Mouse (Mus musculus): ENCODE results near the gene Rsph6a. TPM values are rescaled to one million over a fixed set of nuclear protein-coding genes. Genes with fewer than 3 reads are reported as not detected.

The Rsph6a gene
- polyA plus RNA-seq, 1 experiment from 2014 or later: not detected

DNA sequence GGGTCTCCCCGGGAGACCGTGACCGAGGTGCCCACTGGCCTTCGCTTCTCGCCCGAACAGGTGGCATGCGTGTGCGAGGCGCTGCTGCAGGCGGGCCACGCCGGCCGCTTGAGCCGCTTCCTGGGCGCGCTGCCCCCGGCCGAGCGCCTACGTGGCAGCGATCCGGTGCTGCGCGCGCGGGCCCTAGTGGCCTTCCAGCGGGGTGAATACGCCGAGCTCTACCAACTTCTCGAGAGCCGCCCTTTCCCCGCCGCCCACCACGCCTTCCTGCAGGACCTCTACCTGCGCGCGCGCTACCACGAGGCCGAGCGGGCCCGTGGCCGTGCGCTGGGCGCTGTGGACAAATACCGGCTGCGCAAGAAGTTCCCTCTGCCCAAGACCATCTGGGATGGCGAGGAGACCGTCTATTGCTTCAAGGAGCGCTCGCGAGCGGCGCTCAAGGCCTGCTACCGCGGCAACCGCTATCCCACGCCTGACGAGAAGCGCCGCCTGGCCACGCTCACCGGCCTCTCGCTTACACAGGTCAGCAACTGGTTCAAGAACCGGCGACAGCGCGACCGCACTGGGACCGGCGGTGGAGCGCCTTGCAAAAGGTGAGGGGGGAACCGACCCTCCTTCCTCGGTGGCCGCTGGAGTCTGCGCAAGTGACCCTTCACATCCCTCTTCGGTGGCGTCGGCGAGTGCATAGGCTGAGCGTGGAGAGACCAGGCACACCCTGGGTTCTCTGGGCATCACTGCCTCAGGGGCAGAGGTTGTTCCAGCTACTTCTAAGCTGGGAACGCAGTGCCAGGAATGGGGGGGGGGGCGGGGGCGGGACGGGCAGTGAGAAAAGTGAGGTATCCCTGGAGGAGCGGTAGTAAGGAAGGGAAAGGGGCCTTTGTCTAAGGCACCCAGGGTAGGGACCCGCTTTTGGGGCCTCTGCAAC lies 40.6 kb downstream of the Rsph6a start:
- Histone ChIP-seq H3K4me1 (ENCODE audit: control insufficient read depth in 2 of 2, insufficient read depth in 2 of 2, low read length in 2 of 2) (peaks cover 30 to 45% of the 10 kb centered on the region in 2 experiments), H3K36me3 (ENCODE audit: control insufficient read depth, insufficient read depth, low read length) (peaks cover 39% of the 10 kb centered on the region), H3K9ac (ENCODE audit: low read length) (peak overlapping the region; percentile 96), H3K4me3 (ENCODE audit: control insufficient read depth in 1 of 2, insufficient read depth in 1 of 2, low read depth in 1 of 2, low read length in 2 of 2) (peak overlapping the region; percentile 79 to 89), H3K9me3 (ENCODE audit: control insufficient read depth, low read length) (no peaks in the 10 kb centered on the region), H3K4me2 (ENCODE audit: low read length) (peak overlapping the region; percentile 87), H3K27ac (replicated peaks in 1 of 2; ENCODE audit: control insufficient read depth in 1 of 2, insufficient read depth in 1 of 2, low read depth in 2 of 2, low read length in 2 of 2) (peak overlapping the region; percentile 92 to 100), H3K27me3 (ENCODE audit: control insufficient read depth, insufficient read depth, low read length) (no peaks in the 10 kb centered on the region)
- ATAC-seq (ENCODE audit: insufficient number of reproducible peaks, insufficient read depth, low FRiP score, low read depth): no peak
- WGBS: under 1% methylated on average over 69 of the region's 87 CpGs

DNA sequence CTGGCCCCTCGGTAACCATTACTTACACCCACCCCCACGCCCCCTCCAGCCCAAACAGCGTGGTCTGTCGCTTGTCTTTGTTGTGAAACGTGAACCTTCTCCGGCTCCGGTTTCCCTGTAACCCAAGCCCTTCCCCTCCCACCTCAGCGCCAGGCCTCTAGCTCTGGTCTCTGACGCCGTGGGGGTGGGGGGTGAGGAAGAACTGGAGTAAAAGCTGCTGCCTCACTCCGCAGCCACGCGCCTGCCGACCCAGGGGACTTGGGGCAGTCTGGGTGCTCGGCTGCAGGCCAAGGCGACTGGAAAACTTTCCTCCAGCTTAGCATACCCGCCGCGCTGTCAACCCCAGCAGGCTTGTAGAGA lies 41.2 kb downstream of the Rsph6a start:
- ATAC-seq (ENCODE audit: insufficient number of reproducible peaks, insufficient read depth, low FRiP score, low read depth): no peak
- WGBS: under 1% methylated on average over 18 of the region's 19 CpGs
- peaks cover 30 to 45% of the 10 kb centered on the region in 2 experiments for H3K4me1 ChIP-seq (ENCODE audit: control insufficient read depth in 2 of 2, insufficient read depth in 2 of 2, low read length in 2 of 2)

GRCm38 (mm10) chr7:19096421-19096976 lies 42.0 kb downstream of the Rsph6a start:
- peak overlapping the region; percentile 96 for H3K9ac ChIP-seq (ENCODE audit: low read length)
- H3K4me3 ChIP-seq (ENCODE audit: control insufficient read depth in 1 of 2, insufficient read depth in 1 of 2, low read depth in 1 of 2, low read length in 2 of 2): peak overlapping the region; percentile 79 to 89
- H3K4me1 ChIP-seq (ENCODE audit: control insufficient read depth in 2 of 2, insufficient read depth in 2 of 2, low read length in 2 of 2): peaks cover 30 to 45% of the 10 kb centered on the region in 2 experiments
- no peaks in the 10 kb centered on the region for H3K9me3 ChIP-seq (ENCODE audit: control insufficient read depth, low read length)
- H3K36me3 ChIP-seq (ENCODE audit: control insufficient read depth, insufficient read depth, low read length): peaks cover 28% of the 10 kb centered on the region
- ATAC-seq (ENCODE audit: insufficient number of reproducible peaks, insufficient read depth, low FRiP score, low read depth): no peak
- WGBS: 41% methylated on average over 5 of the region's 5 CpGs
- peak overlapping the region; percentile 87 for H3K4me2 ChIP-seq (ENCODE audit: low read length)
- no peaks in the 10 kb centered on the region for H3K27me3 ChIP-seq (ENCODE audit: control insufficient read depth, insufficient read depth, low read length)
- peak overlapping the region; percentile 92 to 100 for H3K27ac ChIP-seq (replicated peaks in 1 of 2; ENCODE audit: control insufficient read depth in 1 of 2, insufficient read depth in 1 of 2, low read depth in 2 of 2, low read length in 2 of 2)

More for the DNA sequence above, 41.2 kb downstream of the Rsph6a start:
- no peaks in the 10 kb centered on the region for H3K9me3 ChIP-seq (ENCODE audit: control insufficient read depth, low read length)
- no peaks in the 10 kb centered on the region for H3K27me3 ChIP-seq (ENCODE audit: control insufficient read depth, insufficient read depth, low read length)
- H3K36me3 ChIP-seq (ENCODE audit: control insufficient read depth, insufficient read depth, low read length): peaks cover 33% of the 10 kb centered on the region
- H3K4me2 ChIP-seq (ENCODE audit: low read length): peak overlapping the region; percentile 87
- peak overlapping the region; percentile 79 to 89 for H3K4me3 ChIP-seq (ENCODE audit: control insufficient read depth in 1 of 2, insufficient read depth in 1 of 2, low read depth in 1 of 2, low read length in 2 of 2)
- H3K27ac ChIP-seq (replicated peaks in 1 of 2; ENCODE audit: control insufficient read depth in 1 of 2, insufficient read depth in 1 of 2, low read depth in 2 of 2, low read length in 2 of 2): peak overlapping the region; percentile 92 to 100
- H3K9ac ChIP-seq (ENCODE audit: low read length): peak overlapping the region; percentile 96

- WGBS: 38% methylated on average over 2 of the region's 2 CpGs
- H3K27ac ChIP-seq (replicated peaks in 1 of 2; ENCODE audit: control insufficient read depth in 1 of 2, insufficient read depth in 1 of 2, low read depth in 2 of 2, low read length in 2 of 2): no peak overlapping the region
- H3K4me3 ChIP-seq (ENCODE audit: control insufficient read depth in 1 of 2, insufficient read depth in 1 of 2, low read depth in 1 of 2, low read length in 2 of 2): no peak overlapping the region
Observed at GRCm38 (mm10) chr7:19097217-19097616, 42.7 kb downstream of the Rsph6a start.

DNA sequence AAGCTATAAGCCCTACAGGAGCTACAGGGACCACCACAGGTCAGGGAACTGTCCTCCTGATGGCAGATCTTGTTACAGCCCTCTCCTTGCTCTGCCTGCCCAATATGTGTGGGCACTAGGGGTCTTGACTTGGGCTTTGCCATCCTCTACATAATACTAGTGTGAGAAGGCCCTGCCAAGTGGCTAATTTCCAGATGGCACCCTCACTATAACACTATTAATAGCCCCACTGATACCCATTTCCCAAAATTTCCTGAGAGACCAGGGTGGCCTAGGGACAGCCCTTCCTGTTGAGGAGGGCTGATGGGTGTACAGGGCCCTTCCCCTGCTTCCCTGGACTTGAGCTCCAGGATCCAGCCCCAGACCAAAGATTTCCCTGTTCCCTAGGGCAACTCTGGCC lies 43.4 kb downstream of the Rsph6a start:
- Histone ChIP-seq H3K9me3 (ENCODE audit: control insufficient read depth, low read length) (0 out of 2 replicates have a peak, but pooled peaks cover 2% of the 10 kb centered on the region), H3K27me3 (ENCODE audit: control insufficient read depth, insufficient read depth, low read length) (no peaks in the 10 kb centered on the region), H3K4me2 (ENCODE audit: low read length) (no peak overlapping the region), H3K36me3 (ENCODE audit: control insufficient read depth, insufficient read depth, low read length) (peaks cover 23% of the 10 kb centered on the region), H3K27ac (replicated peaks in 1 of 2; ENCODE audit: control insufficient read depth in 1 of 2, insufficient read depth in 1 of 2, low read depth in 2 of 2, low read length in 2 of 2) (no peak overlapping the region), H3K4me1 (ENCODE audit: control insufficient read depth in 2 of 2, insufficient read depth in 2 of 2, low read length in 2 of 2) (peaks cover 18 to 32% of the 10 kb centered on the region in 2 experiments), H3K9ac (ENCODE audit: low read length) (no peak overlapping the region), H3K4me3 (ENCODE audit: control insufficient read depth in 1 of 2, insufficient read depth in 1 of 2, low read depth in 1 of 2, low read length in 2 of 2) (no peak overlapping the region)
- ATAC-seq (ENCODE audit: insufficient number of reproducible peaks, insufficient read depth, low FRiP score, low read depth): no peak

More at GRCm38 (mm10) chr7:19097217-19097616, 42.7 kb downstream of the Rsph6a start:
- no peak overlapping the region; the same call in 1 of the 2 replicates for H3K9ac ChIP-seq (ENCODE audit: low read length)
- peaks cover 24 to 38% of the 10 kb centered on the region in 2 experiments for H3K4me1 ChIP-seq (ENCODE audit: control insufficient read depth in 2 of 2, insufficient read depth in 2 of 2, low read length in 2 of 2)
- peaks cover 23% of the 10 kb centered on the region for H3K36me3 ChIP-seq (ENCODE audit: control insufficient read depth, insufficient read depth, low read length)
- no peaks in the 10 kb centered on the region for H3K27me3 ChIP-seq (ENCODE audit: control insufficient read depth, insufficient read depth, low read length)
- H3K9me3 ChIP-seq (ENCODE audit: control insufficient read depth, low read length): no peaks in the 10 kb centered on the region
- ATAC-seq (ENCODE audit: insufficient number of reproducible peaks, insufficient read depth, low FRiP score, low read depth): no peak
- no peak overlapping the region for H3K4me2 ChIP-seq (ENCODE audit: low read length)

DNA sequence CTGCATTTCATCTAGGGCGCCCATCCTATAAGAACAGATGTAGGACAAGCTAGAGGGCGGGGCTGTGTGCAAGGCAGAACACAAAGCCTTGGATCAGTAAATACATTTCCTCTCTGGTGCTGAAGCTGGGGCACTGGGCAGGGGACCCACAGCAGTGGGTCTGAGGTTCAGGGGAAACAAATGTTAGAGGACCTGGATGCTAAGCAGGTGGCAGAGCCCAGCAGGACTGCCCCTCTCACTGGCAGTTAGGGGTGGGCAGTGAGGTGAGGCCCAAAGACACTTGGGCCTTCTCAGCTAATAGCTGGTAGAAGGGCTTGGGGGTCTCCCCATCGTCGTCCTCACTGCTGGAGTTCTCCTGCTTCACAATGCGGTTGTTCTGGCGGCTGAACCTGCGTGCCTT lies 44.3 kb downstream of the Rsph6a start:
- Histone ChIP-seq H3K27ac (replicated peaks in 1 of 2; ENCODE audit: control insufficient read depth in 1 of 2, insufficient read depth in 1 of 2, low read depth in 2 of 2, low read length in 2 of 2) (no peak overlapping the region), H3K36me3 (ENCODE audit: control insufficient read depth, insufficient read depth, low read length) (peaks cover 23% of the 10 kb centered on the region), H3K4me1 (ENCODE audit: control insufficient read depth in 2 of 2, insufficient read depth in 2 of 2, low read length in 2 of 2) (peaks cover 13 to 26% of the 10 kb centered on the region in 2 experiments), H3K9ac (ENCODE audit: low read length) (no peak overlapping the region), H3K4me2 (ENCODE audit: low read length) (no peak overlapping the region), H3K9me3 (ENCODE audit: control insufficient read depth, low read length) (peaks cover 9% of the 10 kb centered on the region; the same call in 1 of the 2 replicates), H3K4me3 (ENCODE audit: control insufficient read depth in 1 of 2, insufficient read depth in 1 of 2, low read depth in 1 of 2, low read length in 2 of 2) (no peak overlapping the region), H3K27me3 (ENCODE audit: control insufficient read depth, insufficient read depth, low read length) (no peaks in the 10 kb centered on the region)
- no peak for ATAC-seq (ENCODE audit: insufficient number of reproducible peaks, insufficient read depth, low FRiP score, low read depth)
- 65% methylated on average over 7 of the region's 7 CpGs for WGBS

DNA sequence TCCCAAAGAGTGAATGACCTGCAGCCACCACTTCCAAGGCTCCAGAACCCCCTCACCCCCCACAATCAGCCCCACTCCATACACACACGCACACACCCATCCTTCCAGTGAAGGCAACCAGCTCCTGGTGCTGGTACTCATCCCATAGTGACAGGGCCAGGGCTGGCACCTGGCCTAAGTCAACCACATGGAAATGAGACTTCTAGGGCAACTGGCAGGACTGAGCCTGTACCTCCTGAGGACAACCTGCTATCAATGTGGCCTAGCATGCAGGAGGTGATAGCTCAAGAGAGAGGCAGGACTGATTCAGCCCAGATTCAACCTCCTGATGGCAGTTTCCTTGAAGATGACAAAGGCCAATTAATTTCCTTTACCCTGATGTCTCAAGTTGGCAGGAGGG lies 45.8 kb downstream of the Rsph6a start:
- Histone ChIP-seq H3K9me3 (ENCODE audit: control insufficient read depth, low read length) (peaks cover 9% of the 10 kb centered on the region; the same call in 1 of the 2 replicates), H3K36me3 (ENCODE audit: control insufficient read depth, insufficient read depth, low read length) (peaks cover 23% of the 10 kb centered on the region), H3K4me2 (ENCODE audit: low read length) (no peak overlapping the region), H3K4me3 (ENCODE audit: control insufficient read depth in 1 of 2, insufficient read depth in 1 of 2, low read depth in 1 of 2, low read length in 2 of 2) (no peak overlapping the region), H3K4me1 (ENCODE audit: control insufficient read depth in 2 of 2, insufficient read depth in 2 of 2, low read length in 2 of 2) (peaks cover 13 to 26% of the 10 kb centered on the region in 2 experiments), H3K27me3 (ENCODE audit: control insufficient read depth, insufficient read depth, low read length) (no peaks in the 10 kb centered on the region), H3K9ac (ENCODE audit: low read length) (no peak overlapping the region), H3K27ac (replicated peaks in 1 of 2; ENCODE audit: control insufficient read depth in 1 of 2, insufficient read depth in 1 of 2, low read depth in 2 of 2, low read length in 2 of 2) (no peak overlapping the region)
- ATAC-seq (ENCODE audit: insufficient number of reproducible peaks, insufficient read depth, low FRiP score, low read depth): no peak
- 90% methylated on average over 1 of the region's 1 CpGs for WGBS
